ENCODE assay signal across 27 mouse cellular contexts in the genomic region with DNA sequence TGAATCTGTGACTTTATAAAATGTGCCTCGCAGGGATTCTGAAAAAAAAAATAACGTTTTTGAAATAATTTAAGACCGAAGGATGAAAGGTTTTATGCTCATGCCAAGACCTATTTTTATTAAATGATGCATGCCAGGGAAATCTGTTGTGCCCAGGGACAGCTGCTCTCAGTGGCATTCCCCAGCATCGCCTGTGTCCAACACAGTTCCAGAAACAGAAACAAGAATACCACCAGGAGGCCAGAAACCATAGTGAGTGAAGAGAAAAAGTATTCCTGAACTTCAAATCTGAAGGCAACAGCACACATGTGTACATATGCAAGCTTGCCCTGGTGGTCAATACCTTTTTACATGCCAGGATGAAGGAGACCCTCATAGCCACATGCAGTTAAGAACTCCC. TPM values are rescaled to one million over a fixed set of nuclear protein-coding genes. Genes with fewer than 3 reads are reported as not detected.
DNase-seq lines count a peak whose midpoint lies in the region; ATAC-seq and TF ChIP-seq lines count a peak whose summit lies in the region.
"Had no signal": no experiment of that assay in that cellular context is flagged by ENCODE, and none has a peak within 500 bp of the region (broad histone marks: within the 10 kb centered on the region; RNA-seq: fewer than 3 reads in every experiment).

No protein-coding gene starts in this region.

- peak; percentile 49 for TF ChIP-seq CTCF in layer of hippocampus, adult 2 months (conservative IDR thresholded peaks at IDR 0.05)

- no peaks in the 10 kb centered on the region for H3K4me1 ChIP-seq in heart, embryonic 12.5 days (replicated peaks)
- H3K4me1 ChIP-seq: embryonic facial prominence, embryonic 10.5 days; forebrain, embryonic 12.5 days; heart, embryonic 15.5 days; hindbrain, embryonic 10.5 days; limb, embryonic 15.5 days had no signal

- H3K9ac ChIP-seq in heart, embryonic 12.5 days: no peak overlapping the region
- H3K9ac ChIP-seq: forebrain, embryonic 12.5 days; heart, embryonic 15.5 days; limb, embryonic 15.5 days had no signal

- H3K27me3 ChIP-seq in heart, embryonic 12.5 days (replicated peaks): no peaks in the 10 kb centered on the region
- H3K27me3 ChIP-seq: forebrain, embryonic 12.5 days; heart, embryonic 15.5 days; limb, embryonic 15.5 days had no signal

- H3K36me3 ChIP-seq in heart, embryonic 12.5 days: no peaks in the 10 kb centered on the region
- H3K36me3 ChIP-seq: embryonic facial prominence, embryonic 10.5 days; forebrain, embryonic 12.5 days; heart, embryonic 15.5 days; hindbrain, embryonic 10.5 days; limb, embryonic 15.5 days had no signal

- H3K4me2 ChIP-seq in heart, embryonic 12.5 days: no peak overlapping the region
- H3K4me2 ChIP-seq: forebrain, embryonic 12.5 days; heart, embryonic 15.5 days; limb, embryonic 15.5 days had no signal

- ATAC-seq in heart, embryonic 12.5 days (ENCODE audit: insufficient number of reproducible peaks, low FRiP score): no peak
- ATAC-seq: activated CD4-positive, CD25-positive, alpha-beta regulatory T cell, adult 4 months; CD4-positive, CD25-positive, alpha-beta regulatory T cell, adult 4 months had no signal

- no peak overlapping the region for H3K27ac ChIP-seq in layer of hippocampus, adult 2 months
- no peak overlapping the region for H3K27ac ChIP-seq in heart, embryonic 12.5 days (ENCODE audit: poor library complexity, severe bottlenecking)
- H3K27ac ChIP-seq: embryonic facial prominence, embryonic 10.5 days; forebrain, embryonic 12.5 days; heart, adult 2 months; heart, embryonic 15.5 days; hindbrain, embryonic 10.5 days; kidney, postnatal 0 days; limb, embryonic 15.5 days had no signal

- no peak overlapping the region for H3K4me3 ChIP-seq in layer of hippocampus, adult 2 months
- no peak overlapping the region for H3K4me3 ChIP-seq in heart, embryonic 12.5 days
- H3K4me3 ChIP-seq: embryonic facial prominence, embryonic 10.5 days; forebrain, embryonic 12.5 days; heart, adult 2 months; heart, embryonic 15.5 days; hindbrain, embryonic 10.5 days; limb, embryonic 15.5 days had no signal

- WGBS in heart, embryonic 12.5 days: 67% methylated on average over 4 of the region's 4 CpGs

- no peak for DNase-seq in layer of hippocampus, adult 2 months (ENCODE audit: low spot score in 2 of 2)
- DNase-seq in layer of hippocampus, postnatal 25 days (ENCODE audit: extremely low spot score in 1 of 2, low spot score in 1 of 2): no peak
- peak; percentile 65 for DNase-seq in Muller cell, postnatal 12 days (ENCODE audit: inconsistent ontology term)
- DNase-seq in cerebellum, adult 11 months: peak; percentile 28
- DNase-seq in cerebellum, postnatal 10 days: peak; percentile 42 to 56
- DNase-seq in thymus, postnatal 0 days (ENCODE audit: low spot score): no peak
- DNase-seq in natural killer cell, adult 2 months (ENCODE audit: low spot score in 2 of 2): no peak
- DNase-seq: gastrocnemius, postnatal 14 days; heart, adult 2 months; kidney, adult 18-20 months; lung, postnatal 14 days; midbrain, embryonic 14.5 days; right cerebral cortex, postnatal 25 days; thymus, adult 2 months had no signal

- H3K9me3 ChIP-seq in heart, embryonic 12.5 days (replicated peaks): no peaks in the 10 kb centered on the region
- H3K9me3 ChIP-seq: embryonic facial prominence, embryonic 10.5 days; forebrain, embryonic 12.5 days; heart, embryonic 15.5 days; hindbrain, embryonic 10.5 days; limb, embryonic 15.5 days had no signal

RNA-seq across cellular contexts. Expression of gene Ptchd4, which starts 17.8 kb away (rescaled TPM):
- 10 to 100 TPM; 11.9 to 12.1 TPM for total RNA-seq in layer of hippocampus, adult 2 months (2021)
- total RNA-seq in layer of hippocampus, postnatal 25 days (2021): 10 to 100 TPM in 1 of 2 experiments, 1 to 10 TPM in 1; 7.7 to 11.0 TPM
- polyA plus RNA-seq in heart, embryonic 12.5 days (2016; fragmentation: Nextera tagmentation; extraction: Ambion mirVana): 0.17 TPM in 2 replicates
- polyA plus RNA-seq in thymus, postnatal 0 days (2015; fragmentation: Nextera tagmentation; extraction: Ambion mirVana): 0.08 and 0.10 TPM in 2 replicates
- total RNA-seq: common myeloid progenitor, adult 5-6 weeks; heart, adult 2 months; megakaryocyte, adult 5-6 weeks; neutrophil, adult 5-6 weeks had no signal
- polyA plus RNA-seq: CD4-positive, CD25-positive, alpha-beta regulatory T cell, adult 4 months; heart, adult 2 months; liver, embryonic 16.5 days; thymus, adult 2 months had no signal

Comparison
In these comparisons a context has a peak if more than half of its experiments do, and no peak if none do; other contexts are left out.
1. DNase-seq: peak in Muller cell, postnatal 12 days (single experiment), cerebellum, adult 11 months (single experiment) and cerebellum, postnatal 10 days (2 of 2); none in layer of hippocampus, adult 2 months (0 of 2), layer of hippocampus, postnatal 25 days (0 of 2), thymus, postnatal 0 days (single experiment) and natural killer cell, adult 2 months (0 of 2).